28 mouse cellular contexts compared by ENCODE assay signal in genomic region chr16:29907331-29907730, GRCm38 (mm10).
DNase-seq lines count a peak whose midpoint lies in the region; ATAC-seq and TF ChIP-seq lines count a peak whose summit lies in the region.
"Had no signal": no experiment of that assay in that cellular context is flagged by ENCODE, and none has a peak within 500 bp of the region (broad histone marks: within the 10 kb centered on the region; RNA-seq: fewer than 3 reads in every experiment).

No protein-coding gene starts in this region.

- no peak overlapping the region for H3K9ac ChIP-seq in limb, embryonic 14.5 days (ENCODE audit: low read depth, low read length, severe bottlenecking)
- H3K9ac ChIP-seq: embryonic facial prominence, embryonic 15.5 days; heart, embryonic 12.5 days; hindbrain, embryonic 14.5 days; liver, embryonic 13.5 days; midbrain, embryonic 12.5 days; neural tube, embryonic 13.5 days had no signal

- H3K4me2 ChIP-seq in limb, embryonic 14.5 days (replicated peaks; ENCODE audit: low read depth, low read length, severe bottlenecking): no peak overlapping the region; the same call in 1 of the 2 replicates
- H3K4me2 ChIP-seq: embryonic facial prominence, embryonic 15.5 days; heart, embryonic 12.5 days; hindbrain, embryonic 14.5 days; liver, embryonic 13.5 days; midbrain, embryonic 12.5 days; neural tube, embryonic 13.5 days had no signal

- peaks cover 32% of the 10 kb centered on the region; the same call in 1 of the 2 replicates for H3K27me3 ChIP-seq in embryonic facial prominence, embryonic 10.5 days (replicated peaks; ENCODE audit: low read depth, poor library complexity, severe bottlenecking)
- no peaks in the 10 kb centered on the region for H3K27me3 ChIP-seq in limb, embryonic 14.5 days (ENCODE audit: control insufficient read depth, insufficient read depth, low read length)
- H3K27me3 ChIP-seq: embryonic facial prominence, embryonic 15.5 days had no signal

- intact Hi-C loops in heart, postnatal 25 days (cut with DNase I): no loop called here

- no peaks in the 10 kb centered on the region for H3K36me3 ChIP-seq in embryonic facial prominence, embryonic 10.5 days (replicated peaks)
- H3K36me3 ChIP-seq in limb, embryonic 14.5 days (ENCODE audit: control insufficient read depth, insufficient read depth, low read length): no peaks in the 10 kb centered on the region
- H3K36me3 ChIP-seq: embryonic facial prominence, embryonic 15.5 days; heart, embryonic 12.5 days; liver, embryonic 13.5 days; midbrain, embryonic 12.5 days; neural tube, embryonic 13.5 days had no signal

- H3K4me1 ChIP-seq in embryonic facial prominence, embryonic 10.5 days: peaks cover 68% of the 10 kb centered on the region
- H3K4me1 ChIP-seq in limb, embryonic 14.5 days (ENCODE audit: control insufficient read depth, insufficient read depth, low read length): peaks cover 47% of the 10 kb centered on the region

- H3K27ac ChIP-seq in embryonic facial prominence, embryonic 10.5 days (replicated peaks): peak overlapping the region; percentile 55; the same call in 1 of the 2 replicates
- H3K27ac ChIP-seq in limb, embryonic 14.5 days (replicated peaks; ENCODE audit: low read depth, low read length): no peak overlapping the region; the same call in 1 of the 2 replicates
- H3K27ac ChIP-seq: embryonic facial prominence, embryonic 15.5 days; hindbrain, embryonic 14.5 days; liver, embryonic 13.5 days; midbrain, embryonic 12.5 days; neural tube, embryonic 13.5 days had no signal

- peaks cover 9% of the 10 kb centered on the region; the same call in 1 of the 2 replicates for H3K9me3 ChIP-seq in embryonic facial prominence, embryonic 10.5 days
- no peaks in the 10 kb centered on the region for H3K9me3 ChIP-seq in limb, embryonic 14.5 days (ENCODE audit: control insufficient read depth, low read length)
- H3K9me3 ChIP-seq: embryonic facial prominence, embryonic 15.5 days; heart, embryonic 12.5 days; liver, embryonic 13.5 days; midbrain, embryonic 12.5 days; neural tube, embryonic 13.5 days had no signal

- peak; percentile 79 for DNase-seq in heart, adult 11 months
- DNase-seq in heart, postnatal 25 days (ENCODE audit: low spot score): no peak
- peak; percentile 34 for DNase-seq in lung, postnatal 10 days
- no peak for DNase-seq in lung, postnatal 36 days
- DNase-seq in embryonic facial prominence, embryonic 10.5 days (ENCODE audit: low spot score): no peak
- no peak for DNase-seq in limb, embryonic 14.5 days (ENCODE audit: low spot score)
- no peak for DNase-seq in urinary bladder, postnatal 10 days (ENCODE audit: low spot score)
- DNase-seq in adrenal gland, adult 8-10 months: no peak
- DNase-seq: adrenal gland, postnatal 10 days; cerebellum, adult 8-10 months; cerebellum, postnatal 25 days; gastrocnemius, postnatal 14 days; kidney, adult 9 months; kidney, postnatal 10 days; layer of hippocampus, postnatal 36 days; liver, embryonic 13.5 days; lung, adult 18-20 months; right cerebral cortex, postnatal 4 days; thymus, adult 2 months; thymus, postnatal 4 days had no signal

- WGBS in embryonic facial prominence, embryonic 10.5 days: 67% methylated on average over 7 of the region's 7 CpGs
- WGBS in limb, embryonic 14.5 days: 25% methylated on average over 7 of the region's 7 CpGs

- H3K4me3 ChIP-seq in embryonic facial prominence, embryonic 10.5 days: no peak overlapping the region
- no peak overlapping the region for H3K4me3 ChIP-seq in limb, embryonic 14.5 days (replicated peaks; ENCODE audit: low read length)
- H3K4me3 ChIP-seq: embryonic facial prominence, embryonic 15.5 days; heart, embryonic 12.5 days; liver, embryonic 13.5 days; midbrain, embryonic 12.5 days; neural tube, embryonic 13.5 days had no signal

- TF ChIP-seq POLR2A in limb, embryonic 14.5 days (IDR thresholded peaks at IDR 0.05; ENCODE audit: borderline replicate concordance, extremely low read depth, insufficient read depth, insufficient read length): no peak

- peak; percentile 11; the same call in 1 of the 2 replicates for ATAC-seq in limb, embryonic 14.5 days (ENCODE audit: low FRiP score, low read depth)
- ATAC-seq: CD4-positive, CD25-positive, alpha-beta regulatory T cell, adult 4 months; forebrain, embryonic 14.5 days; intestine, postnatal 0 days had no signal

Comparison
In these comparisons a context has a peak if more than half of its experiments do, and no peak if none do; other contexts are left out.
1. DNase-seq: peak in heart, adult 11 months (single experiment) and lung, postnatal 10 days (single experiment); none in heart, postnatal 25 days (single experiment), lung, postnatal 36 days (single experiment), embryonic facial prominence, embryonic 10.5 days (single experiment), limb, embryonic 14.5 days (single experiment), urinary bladder, postnatal 10 days (single experiment) and adrenal gland, adult 8-10 months (single experiment).